Mouse (Mus musculus) heart, adult 2 months (tissue): Measurements from ENCODE around the gene Aqp3.

Source experiments
- CTCF ChIP-seq: fragments of 200-600 bp; IDR thresholded peaks from 2 replicates; pipeline ENCODE4 v1.8.1; 2022; ENCODE audit warnings: antibody characterized with exemption, mild to moderate bottlenecking, moderate library complexity
- POLR2A ChIP-seq: fragments of 200-500 bp; IDR thresholded peaks from 2 replicates; pipeline ENCODE4 v1.6.1; 2011; ENCODE audit warnings: mild to moderate bottlenecking, low read depth, low read length, control low read depth; ENCODE audit not compliant: insufficient read depth

GRCm38 (mm10) chr4:41102901-41103300 is 4.9 kb upstream of the Aqp3 start:
- TF ChIP-seq POLR2A (no peak), CTCF (no peak)
